Mouse (Mus musculus) myocyte (in vitro differentiated cells): ENCODE measurements at regions not wholly inside any gene's neighbourhood (a gene's known extent, or its start where the extent isn't known, plus 50 kb on each side); places are given as distances from the start of the nearest gene placed in this dataset.

Source experiments
- CEBPB ChIP-seq: IDR thresholded peaks from 2 replicates; pipeline ENCODE4 v1.6.1; 2011; ENCODE audit warnings: mild to moderate bottlenecking, moderate library complexity; ENCODE audit not compliant: poor library complexity, insufficient read depth, severe bottlenecking
- MAX ChIP-seq: IDR thresholded peaks from one replicate; pipeline ENCODE4 v1.6.1; 2011; ENCODE audit warnings: low read depth, mild to moderate bottlenecking, control low read depth
- MYOD1 ChIP-seq, 3 experiments: IDR thresholded peaks; one replicate each; pipeline ENCODE4 v1.6.1; 2011; ENCODE audit warnings: control low read depth in 2 of 3, low read depth in 2 of 3, mild to moderate bottlenecking in 2 of 3, moderate library complexity in 1 of 3; ENCODE audit not compliant: insufficient read length in 2 of 3, control insufficient read depth in 1 of 3
- MYOG ChIP-seq, 3 experiments: IDR thresholded peaks; one replicate each; pipeline ENCODE4 v1.6.1; 2011; ENCODE audit warnings: control low read depth in 2 of 3, low read depth in 2 of 3, mild to moderate bottlenecking in 2 of 3; ENCODE audit not compliant: insufficient read length in 2 of 3, control insufficient read depth in 1 of 3, insufficient read depth in 1 of 3
- POLR2A ChIP-seq: IDR thresholded peaks from one replicate; pipeline ENCODE4 v1.6.1; 2011; ENCODE audit warnings: low read depth, mild to moderate bottlenecking, control low read depth, moderate library complexity; ENCODE audit not compliant: insufficient read length
- POLR2AphosphoS2 ChIP-seq: IDR thresholded peaks from one replicate; pipeline ENCODE4 v1.6.1; 2011; ENCODE audit warnings: low read depth, control low read depth; ENCODE audit not compliant: insufficient read length
- REST ChIP-seq: IDR thresholded peaks from one replicate; pipeline ENCODE4 v1.6.1; 2011; ENCODE audit warnings: mild to moderate bottlenecking, control low read depth, moderate library complexity; ENCODE audit not compliant: insufficient read depth, insufficient read length
- USF1 ChIP-seq: IDR thresholded peaks from one replicate; pipeline ENCODE4 v1.6.1; 2011; ENCODE audit warnings: low read depth, mild to moderate bottlenecking, control low read depth, moderate library complexity

DNA sequence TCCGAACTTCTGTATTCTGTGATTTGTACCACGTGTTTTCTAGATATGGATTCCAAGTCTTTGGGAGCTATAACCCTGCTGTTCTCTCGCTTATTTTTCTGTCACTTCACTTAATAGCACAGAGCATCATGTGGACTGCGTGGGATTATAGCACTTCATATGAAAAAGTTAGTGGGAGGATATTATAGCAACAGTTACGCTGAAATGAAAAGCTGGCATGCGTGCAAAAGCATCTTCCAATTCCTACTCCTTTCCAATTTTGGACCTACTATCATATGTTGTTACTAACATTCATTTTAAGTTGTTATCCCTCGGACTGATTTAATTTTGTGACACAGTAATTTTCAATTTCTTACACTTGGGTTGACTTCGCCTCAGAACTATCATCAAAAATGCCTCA is 250.0 kb downstream of the Ikzf2 start:
- TF ChIP-seq USF1 = no peak
- TF ChIP-seq MYOG (IDR thresholded peaks at IDR 0.05; ENCODE audit: control insufficient read depth in 1 of 3, insufficient read depth in 1 of 3, insufficient read length in 2 of 3, low read depth in 2 of 3) = no peak
- no peak for TF ChIP-seq POLR2A
- TF ChIP-seq POLR2AphosphoS2 = no peak
- TF ChIP-seq CEBPB = no peak
- TF ChIP-seq REST = no peak
- TF ChIP-seq MYOD1 (IDR thresholded peaks at IDR 0.05; ENCODE audit: control insufficient read depth in 1 of 3, insufficient read length in 2 of 3, low read depth in 2 of 3) = no peak
- no peak for TF ChIP-seq MAX
